Mouse (Mus musculus) heart, postnatal 0 days (tissue): ENCODE measurements around the gene Pptc7.

ENCODE experiments used
- CTCF ChIP-seq: IDR thresholded peaks from 2 replicates; pipeline ENCODE4 v1.5.1; 2016; ENCODE audit warnings: antibody characterized with exemption, control low read depth, low read depth
- EP300 ChIP-seq: IDR thresholded peaks from 2 replicates; pipeline ENCODE4 v1.6.1; 2016; ENCODE audit warnings: antibody characterized with exemption, low read depth

DNA sequence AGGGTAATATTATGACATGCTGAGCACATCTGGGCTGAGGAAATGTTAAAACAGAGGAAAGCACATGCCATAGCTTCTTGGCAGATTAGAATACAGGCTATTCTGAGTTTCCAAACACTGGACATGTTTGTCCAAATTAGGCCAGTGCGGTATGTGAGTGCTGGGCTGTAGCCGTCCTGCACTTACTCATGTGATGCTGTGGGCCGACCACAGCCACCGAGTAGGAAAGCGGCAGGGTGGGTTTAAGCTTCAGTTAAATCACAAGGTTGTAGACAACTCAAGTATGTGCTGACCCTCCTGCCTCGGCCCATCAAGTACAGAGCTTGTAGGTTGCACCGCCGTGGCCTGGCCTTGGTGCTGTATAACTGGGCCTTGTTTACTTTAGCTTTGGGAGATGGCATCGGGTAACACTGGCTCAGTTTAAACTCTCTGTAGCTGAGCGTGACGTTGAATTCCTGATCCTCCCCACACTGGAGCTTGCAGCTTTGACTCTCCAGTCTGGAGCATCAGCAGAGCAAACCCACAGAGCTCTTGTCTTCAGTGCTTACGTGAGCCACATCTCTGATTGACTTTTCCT is 36.1 kb downstream of the Pptc7 start:
- TF ChIP-seq CTCF: no peak
- no peak for TF ChIP-seq EP300
